Mouse (Mus musculus): ENCODE measurements around the gene Gm34653. TPM values are rescaled to one million over a fixed set of nuclear protein-coding genes. Genes with fewer than 3 reads are reported as not detected.
"Not testable (repeated sequence)": the region's sequence is repeated elsewhere in the genome, so short reads cannot be mapped to it uniquely, and the experiment has no call there.

The Gm34653 gene
- polyA plus RNA-seq, 1 experiment: not detected

GRCm38 (mm10) chr2:34812706-34813105, 20.1 kb upstream of the Gm34653 start:
- Histone ChIP-seq H3K27ac (ENCODE audit: insufficient read depth, low read depth, low read length) (no peak overlapping the region), H3K4me3 (ENCODE audit: insufficient read depth, low read length) (no peak overlapping the region), H3K4me1 (ENCODE audit: control insufficient read depth, insufficient read depth, low read length) (peaks cover 7% of the 10 kb centered on the region)
- no peak for TF ChIP-seq CTCF (IDR thresholded peaks at IDR 0.05; ENCODE audit: low read depth, low read length)
- no peak for TF ChIP-seq POLR2A (IDR thresholded peaks at IDR 0.05; ENCODE audit: borderline replicate concordance, low read depth, low read length)

DNA sequence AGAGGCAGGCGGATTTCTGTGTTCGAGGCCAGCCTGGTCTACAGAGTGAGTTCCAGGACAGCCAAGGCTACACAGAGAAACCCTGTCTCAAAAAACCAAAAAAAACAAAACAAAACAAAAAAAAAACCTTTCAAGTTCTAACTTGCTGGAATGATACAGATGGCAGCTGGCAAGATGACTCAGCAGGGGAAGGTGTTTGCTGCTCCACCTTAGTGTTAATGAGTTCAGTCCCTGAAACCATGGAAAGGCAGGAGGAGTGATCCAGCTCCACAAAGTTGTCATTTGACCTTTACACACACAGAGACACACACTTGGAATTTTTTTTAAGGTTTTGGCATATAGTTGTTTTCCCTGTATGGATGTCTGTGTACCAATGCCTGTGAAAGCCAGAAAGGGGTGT, 16.9 kb upstream of the Gm34653 start:
- not testable (repeated sequence) for H3K27ac ChIP-seq (ENCODE audit: insufficient read depth, low read depth, low read length); H3K4me3 ChIP-seq (ENCODE audit: insufficient read depth, low read length); H3K4me1 ChIP-seq (ENCODE audit: control insufficient read depth, insufficient read depth, low read length)

DNA sequence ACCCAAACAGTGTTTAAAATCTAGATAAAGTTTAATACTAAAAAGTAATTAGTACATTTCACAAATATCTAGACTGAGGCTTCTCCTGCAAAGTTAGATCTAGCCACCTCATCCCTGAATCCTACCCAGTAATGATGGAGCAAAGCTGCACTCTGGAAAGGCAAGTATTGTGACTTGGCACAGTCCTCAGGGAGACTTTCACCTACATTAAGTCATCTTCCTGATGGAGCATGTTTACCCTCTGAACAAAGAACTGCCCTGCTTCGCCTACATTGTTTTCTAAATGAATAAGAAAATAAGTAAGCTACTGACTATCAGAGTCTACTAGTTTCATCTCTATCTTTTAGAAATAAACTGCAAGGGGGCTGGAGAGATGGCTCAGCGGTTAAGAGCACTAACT, 14.3 kb upstream of the Gm34653 start:
- no peak for TF ChIP-seq CTCF (IDR thresholded peaks at IDR 0.05; ENCODE audit: low read depth, low read length)
- TF ChIP-seq POLR2A (IDR thresholded peaks at IDR 0.05; ENCODE audit: borderline replicate concordance, low read depth, low read length): no peak
- Histone ChIP-seq H3K4me3 (ENCODE audit: insufficient read depth, low read length) (no peak overlapping the region), H3K4me1 (ENCODE audit: control insufficient read depth, insufficient read depth, low read length) (peaks cover 6% of the 10 kb centered on the region; the same call in 1 of the 2 replicates), H3K27ac (ENCODE audit: insufficient read depth, low read depth, low read length) (no peak overlapping the region)

DNA sequence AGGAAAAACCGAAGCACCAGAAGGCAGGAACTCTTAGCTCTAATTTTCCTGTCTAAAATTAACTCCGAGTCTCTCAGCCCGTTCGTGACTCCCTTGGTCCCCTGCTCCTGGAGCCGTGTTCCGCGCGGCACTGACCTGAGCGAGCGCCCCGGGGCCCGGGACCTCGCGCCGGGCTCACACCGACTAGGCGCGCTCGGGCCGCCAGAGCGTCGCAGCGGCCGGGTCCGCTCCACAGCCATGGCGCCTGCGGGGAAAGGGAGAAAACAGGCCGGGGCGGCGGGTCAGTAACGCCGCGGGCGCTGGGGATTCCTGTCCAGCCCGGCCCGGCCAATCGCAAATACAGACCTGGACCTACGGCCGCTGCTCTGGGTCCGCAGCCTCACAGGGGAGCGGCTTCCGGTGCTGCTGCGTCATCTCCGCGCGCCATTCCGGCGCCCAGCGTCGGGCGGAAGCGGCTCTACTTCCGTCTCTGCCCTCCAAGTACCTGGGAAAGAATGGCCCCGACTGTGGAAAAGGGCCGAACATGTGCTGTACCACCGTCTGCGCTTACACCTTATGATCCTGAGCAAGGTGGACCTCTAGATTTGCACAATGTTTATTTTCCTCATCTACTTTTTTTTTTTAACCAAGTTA, 6.9 kb upstream of the Gm34653 start, which contains the start of gene Fbxw2:
Fbxw2 (minus strand) TSS at position 485 of the 633 bp plus-strand sequence.
- H3K4me3 ChIP-seq (ENCODE audit: insufficient read depth, low read length): peak within 1 kb of the TSS; percentile 69
- H3K4me1 ChIP-seq (ENCODE audit: control insufficient read depth, insufficient read depth, low read length): peaks cover 19% of the 10 kb centered on the region
- TF ChIP-seq POLR2A (IDR thresholded peaks at IDR 0.05; ENCODE audit: borderline replicate concordance, low read depth, low read length) (no peak), CTCF (IDR thresholded peaks at IDR 0.05; ENCODE audit: low read depth, low read length) (no peak)
- H3K27ac ChIP-seq (ENCODE audit: insufficient read depth, low read depth, low read length): peak within 1 kb of the TSS; percentile 51

DNA sequence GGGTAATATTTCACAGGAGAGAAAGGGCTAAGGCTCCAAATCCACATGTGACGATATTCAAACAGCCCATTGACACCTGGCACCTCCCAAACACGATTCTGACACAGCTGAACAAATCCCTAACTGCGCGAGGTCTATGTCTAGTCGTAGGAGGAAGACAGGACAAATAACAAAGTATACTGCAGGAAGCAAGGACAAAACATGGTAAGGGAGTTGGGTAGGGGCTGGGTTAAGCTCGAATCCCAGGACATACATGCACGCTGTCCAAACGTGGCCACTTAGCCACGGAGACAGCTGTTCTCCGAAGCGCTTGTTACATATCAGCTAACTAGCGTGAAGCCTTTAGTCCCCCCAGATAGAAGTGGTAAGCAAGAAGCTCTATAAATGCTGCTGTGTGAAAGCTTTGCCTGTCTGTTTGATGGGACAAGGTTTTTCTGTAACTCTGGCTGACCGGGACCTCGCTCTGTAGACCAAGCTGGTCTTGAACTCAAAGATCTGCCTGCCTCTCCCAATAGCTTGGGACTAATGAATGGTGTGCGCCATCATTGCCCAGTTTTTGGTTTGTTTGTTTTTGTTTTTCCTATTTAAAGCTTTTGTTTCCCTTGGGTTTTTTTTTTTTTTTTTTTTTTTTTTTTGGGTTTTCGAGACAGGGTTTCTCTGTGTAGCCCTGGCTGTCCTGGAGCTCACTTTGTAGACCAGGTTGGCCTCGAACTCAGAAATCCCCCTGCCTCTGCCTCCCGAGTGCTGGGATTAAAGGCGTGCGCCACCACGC, 6.2 kb upstream of the Gm34653 start:
- peaks cover 19% of the 10 kb centered on the region for H3K4me1 ChIP-seq (ENCODE audit: control insufficient read depth, insufficient read depth, low read length)
- H3K27ac ChIP-seq (ENCODE audit: insufficient read depth, low read depth, low read length): peak overlapping the region; percentile 51
- TF ChIP-seq POLR2A (IDR thresholded peaks at IDR 0.05; ENCODE audit: borderline replicate concordance, low read depth, low read length) (no peak), CTCF (IDR thresholded peaks at IDR 0.05; ENCODE audit: low read depth, low read length) (no peak)
- peak overlapping the region; percentile 69 for H3K4me3 ChIP-seq (ENCODE audit: insufficient read depth, low read length)

GRCm38 (mm10) chr2:34827591-34827990, 5.2 kb upstream of the Gm34653 start:
- Histone ChIP-seq H3K4me3 (ENCODE audit: insufficient read depth, low read length) (no peak overlapping the region), H3K4me1 (ENCODE audit: control insufficient read depth, insufficient read depth, low read length) (peaks cover 19% of the 10 kb centered on the region), H3K27ac (ENCODE audit: insufficient read depth, low read depth, low read length) (peak overlapping the region; percentile 35)
- no peak for TF ChIP-seq POLR2A (IDR thresholded peaks at IDR 0.05; ENCODE audit: borderline replicate concordance, low read depth, low read length)
- TF ChIP-seq CTCF (IDR thresholded peaks at IDR 0.05; ENCODE audit: low read depth, low read length): no peak

- Histone ChIP-seq H3K4me3 (ENCODE audit: insufficient read depth, low read length) (no peak overlapping the region), H3K27ac (ENCODE audit: insufficient read depth, low read depth, low read length) (peak overlapping the region; percentile 35), H3K4me1 (ENCODE audit: control insufficient read depth, insufficient read depth, low read length) (peaks cover 19% of the 10 kb centered on the region)
- no peak for TF ChIP-seq POLR2A (IDR thresholded peaks at IDR 0.05; ENCODE audit: borderline replicate concordance, low read depth, low read length)
- TF ChIP-seq CTCF (IDR thresholded peaks at IDR 0.05; ENCODE audit: low read depth, low read length): no peak
Measured at GRCm38 (mm10) chr2:34828026-34828425, 4.8 kb upstream of the Gm34653 start.

GRCm38 (mm10) chr2:34830066-34830465, 2.7 kb upstream of the Gm34653 start:
- H3K27ac ChIP-seq (ENCODE audit: insufficient read depth, low read depth, low read length); H3K4me3 ChIP-seq (ENCODE audit: insufficient read depth, low read length): not testable (repeated sequence)
- peaks cover 15% of the 10 kb centered on the region for H3K4me1 ChIP-seq (ENCODE audit: control insufficient read depth, insufficient read depth, low read length)

DNA sequence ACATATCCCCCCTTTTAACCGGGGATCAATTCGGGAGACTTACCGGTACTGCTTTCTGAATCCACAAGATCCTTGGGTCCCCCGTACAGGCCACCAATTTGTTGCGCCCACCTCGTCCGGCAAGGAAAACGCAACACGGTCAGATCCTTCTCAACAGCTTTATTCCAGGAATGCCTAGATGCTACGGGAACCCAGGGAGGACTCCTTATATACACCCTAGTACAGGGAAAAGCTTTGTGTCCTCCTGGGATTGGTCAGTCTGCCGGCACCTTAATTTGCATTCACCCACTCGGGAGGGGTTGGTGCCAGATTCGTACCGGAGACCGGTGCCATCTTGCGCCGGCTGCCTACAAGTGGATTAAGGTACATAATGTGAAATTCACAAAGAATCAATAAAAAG, 817 bp downstream of the Gm34653 start:
- TF ChIP-seq POLR2A (IDR thresholded peaks at IDR 0.05; ENCODE audit: borderline replicate concordance, low read depth, low read length) (no peak), CTCF (IDR thresholded peaks at IDR 0.05; ENCODE audit: low read depth, low read length) (no peak)
- no peak overlapping the region for H3K4me3 ChIP-seq (ENCODE audit: insufficient read depth, low read length)
- H3K27ac ChIP-seq (ENCODE audit: insufficient read depth, low read depth, low read length): no peak overlapping the region
- no peaks in the 10 kb centered on the region for H3K4me1 ChIP-seq (ENCODE audit: control insufficient read depth, insufficient read depth, low read length)

DNA sequence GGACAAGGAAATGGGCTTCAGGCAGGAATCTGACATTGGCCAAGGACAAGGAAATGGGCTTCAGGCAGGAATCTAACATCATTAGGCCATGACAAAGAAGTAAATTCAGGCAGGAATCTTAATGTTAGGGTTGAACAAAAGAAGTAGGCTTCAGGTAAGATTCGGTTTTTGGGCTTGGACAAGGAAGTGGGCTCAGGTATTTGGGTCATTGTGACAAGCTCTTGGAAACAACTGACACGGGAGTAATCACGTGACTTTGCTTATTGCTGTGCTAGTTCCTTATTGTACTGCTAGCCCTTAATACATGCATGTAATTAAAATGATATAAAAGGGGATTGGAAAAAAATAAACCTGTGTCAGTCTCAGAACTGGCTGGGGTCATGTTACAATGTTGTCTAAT, 2.9 kb downstream of the Gm34653 start:
- Histone ChIP-seq H3K4me3 (ENCODE audit: insufficient read depth, low read length) (no peak overlapping the region), H3K4me1 (ENCODE audit: control insufficient read depth, insufficient read depth, low read length) (no peaks in the 10 kb centered on the region), H3K27ac (ENCODE audit: insufficient read depth, low read depth, low read length) (no peak overlapping the region)
- TF ChIP-seq POLR2A (IDR thresholded peaks at IDR 0.05; ENCODE audit: borderline replicate concordance, low read depth, low read length) (no peak), CTCF (IDR thresholded peaks at IDR 0.05; ENCODE audit: low read depth, low read length) (no peak)

- H3K27ac ChIP-seq (ENCODE audit: insufficient read depth, low read depth, low read length); H3K4me3 ChIP-seq (ENCODE audit: insufficient read depth, low read length); H3K4me1 ChIP-seq (ENCODE audit: control insufficient read depth, insufficient read depth, low read length): not testable (repeated sequence)
Measured at GRCm38 (mm10) chr2:34840143-34840542, 7.3 kb downstream of the Gm34653 start.

Measured in bone marrow macrophage, adult 2 months (primary cell).